Mouse (Mus musculus) WW6 (cell line): Measurements from ENCODE around the gene Ecel1.

Experiments
- DNase-seq: peaks from one replicate; pipeline ENCODE4 v3.0.0-alpha.2; 2013; ENCODE audit warnings: low read depth, low spot score

Gene Ecel1

GRCm38 (mm10) chr1:87156199-87156587 lies at the start of gene Ecel1:
Gene Ecel1 (minus strand): TSS chr1:87156521.
- peak; percentile 16 for DNase-seq

GRCm38 (mm10) chr1:87205502-87205901 lies 49.2 kb upstream of the Ecel1 start:
- DNase-seq = no peak

- DNase-seq = no peak
Observed at GRCm38 (mm10) chr1:87205038-87205437, 48.7 kb upstream of the Ecel1 start.

GRCm38 (mm10) chr1:87204465-87204864 lies 48.1 kb upstream of the Ecel1 start, which contains the start of gene Chrng:
Gene Chrng (plus strand): TSS chr1:87204657.
- DNase-seq = no peak

- DNase-seq = no peak
Observed at GRCm38 (mm10) chr1:87203779-87204178, 47.5 kb upstream of the Ecel1 start.

- DNase-seq = no peak
Observed at GRCm38 (mm10) chr1:87201848-87202247, 45.5 kb upstream of the Ecel1 start.

GRCm38 (mm10) chr1:87200811-87201210 lies 44.5 kb upstream of the Ecel1 start:
- DNase-seq = no peak

- no peak for DNase-seq
Observed at GRCm38 (mm10) chr1:87198119-87199065, 42.1 kb upstream of the Ecel1 start.

GRCm38 (mm10) chr1:87197296-87197695 lies 41.0 kb upstream of the Ecel1 start:
- DNase-seq = no peak

GRCm38 (mm10) chr1:87190429-87190828 lies 34.1 kb upstream of the Ecel1 start, which contains the start of gene Chrnd:
Gene Chrnd (plus strand): TSS chr1:87190607.
- DNase-seq = no peak

- no peak for DNase-seq
Observed at GRCm38 (mm10) chr1:87187037-87187355, 30.7 kb upstream of the Ecel1 start.

GRCm38 (mm10) chr1:87186261-87187036 lies 30.1 kb upstream of the Ecel1 start:
- no peak for DNase-seq

GRCm38 (mm10) chr1:87185526-87185925 lies 29.2 kb upstream of the Ecel1 start:
- no peak for DNase-seq

- no peak for DNase-seq
Observed at GRCm38 (mm10) chr1:87184751-87185139, 28.4 kb upstream of the Ecel1 start.

- DNase-seq = no peak
Observed at GRCm38 (mm10) chr1:87183998-87184750, 27.9 kb upstream of the Ecel1 start.

- DNase-seq = no peak
Observed at GRCm38 (mm10) chr1:87183013-87183412, 26.7 kb upstream of the Ecel1 start, which contains the start of gene Prss56. Gene Prss56 (plus strand): TSS chr1:87183313.

GRCm38 (mm10) chr1:87180896-87181295 lies 24.6 kb upstream of the Ecel1 start:
- no peak for DNase-seq

- no peak for DNase-seq
Observed at GRCm38 (mm10) chr1:87175852-87176292, 19.6 kb upstream of the Ecel1 start.

GRCm38 (mm10) chr1:87174006-87174955 lies 18.0 kb upstream of the Ecel1 start:
- DNase-seq = no peak

GRCm38 (mm10) chr1:87172316-87172715 lies 16.0 kb upstream of the Ecel1 start:
- no peak for DNase-seq

- no peak for DNase-seq
Observed at GRCm38 (mm10) chr1:87171312-87171711, 15.0 kb upstream of the Ecel1 start.
